Mouse (Mus musculus): ENCODE data around the gene Socs1. TPM values are rescaled to one million over a fixed set of nuclear protein-coding genes. Genes with fewer than 3 reads are reported as not detected.
A peak's percentile ranks its signal among the peaks of the same experiment; 100 is the strongest.

The Socs1 gene
- total and polyA plus RNA-seq, 3 experiments = 1.6 to 13.0 (median 6.2) TPM

- no peaks in the 10 kb centered on the region for H3K9me3 ChIP-seq (replicated peaks)
- H3K4me1 ChIP-seq (ENCODE audit: insufficient read depth, low read depth, low read length) = peaks cover 24% of the 10 kb centered on the region
- ATAC-seq (ENCODE audit: extremely low read depth, insufficient number of reproducible peaks, low FRiP score, poor library complexity, severe bottlenecking) (no peak), DNase-seq (ENCODE audit: low spot score) (no peak)
- peaks cover 68% of the 10 kb centered on the region for H3K36me3 ChIP-seq (replicated peaks)
- no peak for TF ChIP-seq CTCF (IDR thresholded peaks at IDR 0.05; ENCODE audit: low read depth, low read length)
- TF ChIP-seq GATA2 (IDR thresholded peaks at IDR 0.05; ENCODE audit: borderline replicate concordance, low read depth, low read length) = no peak
- no peak for TF ChIP-seq GATA1 (IDR thresholded peaks at IDR 0.05; ENCODE audit: borderline replicate concordance, low read length)
- no peak for TF ChIP-seq TAL1 (conservative IDR thresholded peaks at IDR 0.05; ENCODE audit: low read depth, low read length)
- no peak for TF ChIP-seq POLR2AphosphoS5 (IDR thresholded peaks at IDR 0.05; ENCODE audit: insufficient replicate concordance, low read depth, low read length)
- no peaks in the 10 kb centered on the region for H3K27me3 ChIP-seq (ENCODE audit: insufficient read depth, low read length)
- no peak overlapping the region for H3K4me3 ChIP-seq (ENCODE audit: low read depth, low read length)
These were observed 45.4 kb downstream of the Socs1 start for GRCm38 (mm10) chr16:10739854-10740398.

- no peaks in the 10 kb centered on the region for H3K9me3 ChIP-seq (replicated peaks)
- ATAC-seq (ENCODE audit: extremely low read depth, insufficient number of reproducible peaks, low FRiP score, poor library complexity, severe bottlenecking) (no peak), DNase-seq (ENCODE audit: low spot score) (no peak)
- no peaks in the 10 kb centered on the region for H3K27me3 ChIP-seq (ENCODE audit: insufficient read depth, low read length)
- TF ChIP-seq GATA1 (IDR thresholded peaks at IDR 0.05; ENCODE audit: borderline replicate concordance, low read length) (no peak), POLR2AphosphoS5 (IDR thresholded peaks at IDR 0.05; ENCODE audit: insufficient replicate concordance, low read depth, low read length) (no peak), TAL1 (conservative IDR thresholded peaks at IDR 0.05; ENCODE audit: low read depth, low read length) (no peak), CTCF (IDR thresholded peaks at IDR 0.05; ENCODE audit: low read depth, low read length) (no peak), GATA2 (IDR thresholded peaks at IDR 0.05; ENCODE audit: borderline replicate concordance, low read depth, low read length) (no peak)
- peaks cover 17% of the 10 kb centered on the region for H3K4me1 ChIP-seq (ENCODE audit: insufficient read depth, low read depth, low read length)
- H3K36me3 ChIP-seq (replicated peaks) = peaks cover 73% of the 10 kb centered on the region
- no peak overlapping the region for H3K4me3 ChIP-seq (ENCODE audit: low read depth, low read length)
These were observed 46.5 kb downstream of the Socs1 start for GRCm38 (mm10) chr16:10738866-10739265.

- Histone ChIP-seq H3K9me3 (replicated peaks) (no peaks in the 10 kb centered on the region), H3K27me3 (ENCODE audit: insufficient read depth, low read length) (no peaks in the 10 kb centered on the region), H3K4me1 (ENCODE audit: insufficient read depth, low read depth, low read length) (peaks cover 21% of the 10 kb centered on the region), H3K4me3 (ENCODE audit: low read depth, low read length) (no peak overlapping the region), H3K36me3 (replicated peaks) (peaks cover 79% of the 10 kb centered on the region)
- TF ChIP-seq POLR2AphosphoS5 (IDR thresholded peaks at IDR 0.05; ENCODE audit: insufficient replicate concordance, low read depth, low read length) = no peak
- no peak for TF ChIP-seq GATA1 (IDR thresholded peaks at IDR 0.05; ENCODE audit: borderline replicate concordance, low read length)
- TF ChIP-seq TAL1 (conservative IDR thresholded peaks at IDR 0.05; ENCODE audit: low read depth, low read length) = no peak
- no peak for TF ChIP-seq GATA2 (IDR thresholded peaks at IDR 0.05; ENCODE audit: borderline replicate concordance, low read depth, low read length)
- TF ChIP-seq CTCF (IDR thresholded peaks at IDR 0.05; ENCODE audit: low read depth, low read length) = no peak
- ATAC-seq (ENCODE audit: extremely low read depth, insufficient number of reproducible peaks, low FRiP score, poor library complexity, severe bottlenecking) = no peak
- no peak for DNase-seq (ENCODE audit: low spot score)
These were observed 47.8 kb downstream of the Socs1 start for GRCm38 (mm10) chr16:10737571-10737970.

- TF ChIP-seq POLR2AphosphoS5 (IDR thresholded peaks at IDR 0.05; ENCODE audit: insufficient replicate concordance, low read depth, low read length) (no peak), CTCF (IDR thresholded peaks at IDR 0.05; ENCODE audit: low read depth, low read length) (no peak), GATA2 (IDR thresholded peaks at IDR 0.05; ENCODE audit: borderline replicate concordance, low read depth, low read length) (no peak), GATA1 (IDR thresholded peaks at IDR 0.05; ENCODE audit: borderline replicate concordance, low read length) (no peak), TAL1 (conservative IDR thresholded peaks at IDR 0.05; ENCODE audit: low read depth, low read length) (no peak)
- Histone ChIP-seq H3K9me3 (replicated peaks) (no peaks in the 10 kb centered on the region), H3K4me1 (ENCODE audit: insufficient read depth, low read depth, low read length) (peaks cover 30% of the 10 kb centered on the region), H3K27me3 (ENCODE audit: insufficient read depth, low read length) (no peaks in the 10 kb centered on the region), H3K4me3 (ENCODE audit: low read depth, low read length) (no peak overlapping the region), H3K36me3 (replicated peaks) (peaks cover 81% of the 10 kb centered on the region)
- no peak for ATAC-seq (ENCODE audit: extremely low read depth, insufficient number of reproducible peaks, low FRiP score, poor library complexity, severe bottlenecking)
- DNase-seq (ENCODE audit: low spot score) = no peak
These were observed 49.0 kb downstream of the Socs1 start for GRCm38 (mm10) chr16:10736364-10736763.

- Histone ChIP-seq H3K9me3 (replicated peaks) (no peaks in the 10 kb centered on the region), H3K27me3 (ENCODE audit: insufficient read depth, low read length) (no peaks in the 10 kb centered on the region), H3K36me3 (replicated peaks) (peaks cover 85% of the 10 kb centered on the region), H3K4me1 (ENCODE audit: insufficient read depth, low read depth, low read length) (peaks cover 33% of the 10 kb centered on the region), H3K4me3 (ENCODE audit: low read depth, low read length) (no peak overlapping the region)
- TF ChIP-seq CTCF (IDR thresholded peaks at IDR 0.05; ENCODE audit: low read depth, low read length) = no peak
- TF ChIP-seq POLR2AphosphoS5 (IDR thresholded peaks at IDR 0.05; ENCODE audit: insufficient replicate concordance, low read depth, low read length) = no peak
- TF ChIP-seq TAL1 (conservative IDR thresholded peaks at IDR 0.05; ENCODE audit: low read depth, low read length) = no peak
- TF ChIP-seq GATA2 (IDR thresholded peaks at IDR 0.05; ENCODE audit: borderline replicate concordance, low read depth, low read length) = no peak
- no peak for TF ChIP-seq GATA1 (IDR thresholded peaks at IDR 0.05; ENCODE audit: borderline replicate concordance, low read length)
- DNase-seq (ENCODE audit: low spot score) = no peak
- no peak for ATAC-seq (ENCODE audit: extremely low read depth, insufficient number of reproducible peaks, low FRiP score, poor library complexity, severe bottlenecking)
These were observed 49.6 kb downstream of the Socs1 start for GRCm38 (mm10) chr16:10735781-10736180.

GRCm38 (mm10) chr16:10732421-10732820 is 52.9 kb downstream of the Socs1 start:
- H3K4me3 ChIP-seq (ENCODE audit: low read depth, low read length) = peak overlapping the region; percentile 64
- TF ChIP-seq CTCF (IDR thresholded peaks at IDR 0.05; ENCODE audit: low read depth, low read length) = no peak
- no peak for TF ChIP-seq GATA1 (IDR thresholded peaks at IDR 0.05; ENCODE audit: borderline replicate concordance, low read length)
- TF ChIP-seq POLR2AphosphoS5 (IDR thresholded peaks at IDR 0.05; ENCODE audit: insufficient replicate concordance, low read depth, low read length) = no peak
- TF ChIP-seq TAL1 (conservative IDR thresholded peaks at IDR 0.05; ENCODE audit: low read depth, low read length) = no peak
- TF ChIP-seq GATA2 (IDR thresholded peaks at IDR 0.05; ENCODE audit: borderline replicate concordance, low read depth, low read length) = no peak
- H3K27me3 ChIP-seq (ENCODE audit: insufficient read depth, low read length) = no peaks in the 10 kb centered on the region
- H3K9me3 ChIP-seq (replicated peaks) = no peaks in the 10 kb centered on the region
- peaks cover 31% of the 10 kb centered on the region for H3K4me1 ChIP-seq (ENCODE audit: insufficient read depth, low read depth, low read length)
- H3K36me3 ChIP-seq (replicated peaks) = peaks cover 65% of the 10 kb centered on the region
- ATAC-seq (ENCODE audit: extremely low read depth, insufficient number of reproducible peaks, low FRiP score, poor library complexity, severe bottlenecking) = peak; percentile 73
- peak; percentile 54 for DNase-seq (ENCODE audit: low spot score)

Other genes with a start within 250 kb of the Socs1 start
- 7.1 and 12.1 TPM in 2 replicates for gene Dexi, start 242.5 kb downstream of the Socs1 start, total RNA-seq (2014; fragmentation: Nextera tagmentation)
- gene Dexi, start 242.5 kb downstream of the Socs1 start, total RNA-seq (2017) = 5.0 and 7.5 TPM in 2 replicates
- gene Dexi, start 242.5 kb downstream of the Socs1 start, polyA plus RNA-seq (2012) = 20.2 and 23.2 TPM in 2 replicates
- 47.7 and 47.9 TPM in 2 replicates for gene Clec16a, start 240.2 kb downstream of the Socs1 start, total RNA-seq (2014; fragmentation: Nextera tagmentation)
- 11.9 and 12.6 TPM in 2 replicates for gene Clec16a, start 240.2 kb downstream of the Socs1 start, total RNA-seq (2017)
- 15.4 and 18.1 TPM in 2 replicates for gene Clec16a, start 240.2 kb downstream of the Socs1 start, polyA plus RNA-seq (2012)
- gene Tnp2, start 3.1 kb upstream of the Socs1 start, total RNA-seq (2014; fragmentation: Nextera tagmentation) = not detected in 2 replicates
- gene Tnp2, start 3.1 kb upstream of the Socs1 start, total RNA-seq (2017) = not detected in 2 replicates
- not detected in 2 replicates for gene Tnp2, start 3.1 kb upstream of the Socs1 start, polyA plus RNA-seq (2012)
- gene Prm3, start 5.4 kb upstream of the Socs1 start, total RNA-seq (2014; fragmentation: Nextera tagmentation) = not detected in 2 replicates
- gene Prm3, start 5.4 kb upstream of the Socs1 start, total RNA-seq (2017) = not detected in 2 replicates
- gene Prm3, start 5.4 kb upstream of the Socs1 start, polyA plus RNA-seq (2012) = not detected in 2 replicates
- not detected in 2 replicates for gene Prm2, start 10.6 kb upstream of the Socs1 start, total RNA-seq (2014; fragmentation: Nextera tagmentation)
- 0.49 TPM in 1 of 2 replicates, not detected in the other for gene Prm2, start 10.6 kb upstream of the Socs1 start, total RNA-seq (2017)
- gene Prm2, start 10.6 kb upstream of the Socs1 start, polyA plus RNA-seq (2012) = not detected in 2 replicates
- gene Prm1, start 20.3 kb upstream of the Socs1 start, total RNA-seq (2014; fragmentation: Nextera tagmentation) = not detected in 2 replicates
- gene Prm1, start 20.3 kb upstream of the Socs1 start, total RNA-seq (2017) = not detected in 2 replicates
- gene Prm1, start 20.3 kb upstream of the Socs1 start, polyA plus RNA-seq (2012) = not detected in 2 replicates
- gene Gm11172, start 27.4 kb upstream of the Socs1 start, total RNA-seq (2014; fragmentation: Nextera tagmentation) = not detected in 2 replicates
- not detected in 2 replicates for gene Gm11172, start 27.4 kb upstream of the Socs1 start, total RNA-seq (2017)
- gene Gm11172, start 27.4 kb upstream of the Socs1 start, polyA plus RNA-seq (2012) = not detected in 2 replicates
- 8.9 and 9.5 TPM in 2 replicates for gene Rmi2, start 49.5 kb upstream of the Socs1 start, total RNA-seq (2014; fragmentation: Nextera tagmentation)
- gene Rmi2, start 49.5 kb upstream of the Socs1 start, total RNA-seq (2017) = 5.1 and 5.7 TPM in 2 replicates
- 7.8 and 8.3 TPM in 2 replicates for gene Rmi2, start 49.5 kb upstream of the Socs1 start, polyA plus RNA-seq (2012)

Data from G1E (cell line).